Mouse (Mus musculus) G1E (cell line): ENCODE measurements around the gene Nrcam. TPM values are rescaled to one million over a fixed set of nuclear protein-coding genes. Genes with fewer than 3 reads are reported as not detected.

Experiments used
- ATAC-seq: 2 replicates; pipeline ENCODE4 v1.8.0; 2016; ENCODE audit warnings: mild to moderate bottlenecking; ENCODE audit not compliant: insufficient number of reproducible peaks, poor library complexity, low FRiP score, severe bottlenecking; ENCODE audit errors: extremely low read depth
- DNase-seq: peaks from one replicate; pipeline ENCODE4 v3.0.0; 2012; ENCODE audit warnings: low spot score
- H3K27me3 ChIP-seq: 2 replicates; pipeline ENCODE4 v1.6.1; 2012; ENCODE audit warnings: mild to moderate bottlenecking, low read length, inconsistent platforms; ENCODE audit not compliant: insufficient read depth
- H3K36me3 ChIP-seq: replicated peaks from 2 replicates; pipeline ENCODE3; 2012; ENCODE audit warnings: mild to moderate bottlenecking, inconsistent platforms
- H3K4me1 ChIP-seq: 2 replicates; pipeline ENCODE4 v1.6.1; 2012; ENCODE audit warnings: low read depth, low read length, inconsistent platforms, mixed read lengths; ENCODE audit not compliant: insufficient read depth
- H3K4me3 ChIP-seq: 2 replicates; pipeline ENCODE4 v1.5.1; 2012; ENCODE audit warnings: low read depth, mild to moderate bottlenecking, inconsistent platforms, low read length, moderate library complexity, mixed read lengths
- H3K9me3 ChIP-seq: replicated peaks from 2 replicates; pipeline ENCODE4 v1.6.1; 2012; ENCODE audit warnings: inconsistent platforms
- CTCF ChIP-seq: IDR thresholded peaks from 2 replicates; pipeline ENCODE4 v1.5.1; 2012; ENCODE audit warnings: low read depth, low read length, inconsistent platforms, mixed read lengths
- GATA1 ChIP-seq: IDR thresholded peaks from 2 replicates; pipeline ENCODE4 v1.6.1; 2012; ENCODE audit warnings: borderline replicate concordance, low read length, inconsistent platforms, mixed read lengths
- GATA2 ChIP-seq: IDR thresholded peaks from 2 replicates; pipeline ENCODE4 v1.6.1; 2012; ENCODE audit warnings: low read depth, low read length, inconsistent platforms, borderline replicate concordance
- POLR2AphosphoS5 ChIP-seq: IDR thresholded peaks from 2 replicates; pipeline ENCODE4 v1.6.1; 2012; ENCODE audit warnings: low read depth, low read length, inconsistent platforms; ENCODE audit not compliant: insufficient replicate concordance
- TAL1 ChIP-seq: conservative IDR thresholded peaks from 2 replicates; pipeline ENCODE4 v1.6.1; 2012; ENCODE audit warnings: low read depth, low read length, inconsistent platforms, mixed read lengths
- polyA plus RNA-seq: library from polyadenylated mRNA; stranded (reverse); fragments of >175 nt; gene quantifications from 2 replicates; pipeline ENCODE4 v1.2.3, GENCODE M21; 2012
- total RNA-seq, 2 experiments: library from RNA; stranded (forward) in 1 of 2; stranded (reverse) in 1 of 2; fragments of 200-1000 nt in 1 of 2; fragments of >200 nt in 1 of 2; fragmentation: Nextera tagmentation in 1 of 2; gene quantifications; 2 replicates each; pipeline ENCODE4 v1.2.3; 2014 to 2017

The Nrcam gene
- total and polyA plus RNA-seq, 3 experiments = 0.66 TPM; not detected in 2

DNA sequence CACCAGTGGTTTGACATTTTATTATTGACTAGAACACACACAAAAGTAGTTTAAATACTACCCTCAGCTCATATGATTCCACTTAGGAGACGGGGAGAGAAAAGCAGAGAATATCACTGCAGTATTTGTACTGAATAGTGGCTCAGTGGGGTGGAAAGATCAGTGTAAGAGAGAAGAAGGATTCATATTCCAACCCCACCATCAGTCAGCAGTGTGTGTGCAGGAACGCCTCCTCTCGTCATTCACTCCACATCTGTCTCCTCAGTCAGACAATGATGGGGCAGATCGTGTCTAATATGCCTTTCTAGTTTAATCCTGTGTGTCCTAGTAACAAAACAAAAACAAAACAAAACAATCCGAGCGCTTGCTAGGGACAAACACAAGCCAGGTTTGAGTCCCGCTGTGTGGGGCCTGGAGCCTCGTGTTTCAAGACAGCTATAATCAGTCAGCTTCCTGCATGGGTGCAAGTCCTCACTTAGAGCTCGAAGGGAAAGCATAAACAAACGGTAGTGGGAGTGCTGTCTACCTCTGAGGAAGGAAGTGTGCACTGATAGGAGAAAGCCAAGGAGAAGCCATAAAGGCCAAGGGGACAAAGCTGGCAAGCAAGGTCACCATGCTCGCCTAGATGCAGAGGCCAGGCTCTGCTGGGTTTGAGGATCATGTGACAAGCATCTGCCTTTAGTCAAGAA, 273.7 kb downstream of the Nrcam start:
- no peak for DNase-seq

DNA sequence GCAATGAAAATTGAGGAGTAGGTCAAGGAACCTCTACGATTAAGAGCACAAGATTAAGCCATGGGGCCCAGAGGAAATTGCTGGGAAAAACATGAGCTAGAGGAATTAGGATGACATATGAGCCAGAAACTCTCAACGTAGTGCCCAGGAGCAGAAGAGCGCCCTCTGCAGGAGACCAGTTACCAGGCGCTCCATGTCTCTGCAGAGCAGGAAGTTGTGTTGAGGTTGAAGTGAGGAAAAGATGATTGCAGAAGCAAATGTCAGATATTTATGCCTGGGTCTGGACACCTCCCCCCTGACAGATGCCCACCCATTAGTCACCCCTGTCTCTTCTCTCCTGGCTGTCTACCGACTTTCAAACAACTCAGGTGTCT, 274.3 kb downstream of the Nrcam start:
- Histone ChIP-seq H3K9me3 (peaks cover 22% of the 10 kb centered on the region), H3K4me3 (no peak overlapping the region), H3K27me3 (no peaks in the 10 kb centered on the region), H3K36me3 (no peaks in the 10 kb centered on the region), H3K4me1 (no peaks in the 10 kb centered on the region)
- DNase-seq (no peak), ATAC-seq (no peak)
- TF ChIP-seq GATA1 = no peak
- TF ChIP-seq GATA2 = no peak
- no peak for TF ChIP-seq CTCF

More for the DNA sequence above, 273.7 kb downstream of the Nrcam start:
- ATAC-seq = no peak
- H3K27me3 ChIP-seq = no peaks in the 10 kb centered on the region
- H3K4me3 ChIP-seq = no peak overlapping the region
- TF ChIP-seq TAL1 (no peak), GATA1 (no peak), GATA2 (no peak), CTCF (no peak), POLR2AphosphoS5 (no peak)
- no peaks in the 10 kb centered on the region for H3K4me1 ChIP-seq
- peaks cover 20% of the 10 kb centered on the region for H3K9me3 ChIP-seq
- H3K36me3 ChIP-seq = no peaks in the 10 kb centered on the region

DNA sequence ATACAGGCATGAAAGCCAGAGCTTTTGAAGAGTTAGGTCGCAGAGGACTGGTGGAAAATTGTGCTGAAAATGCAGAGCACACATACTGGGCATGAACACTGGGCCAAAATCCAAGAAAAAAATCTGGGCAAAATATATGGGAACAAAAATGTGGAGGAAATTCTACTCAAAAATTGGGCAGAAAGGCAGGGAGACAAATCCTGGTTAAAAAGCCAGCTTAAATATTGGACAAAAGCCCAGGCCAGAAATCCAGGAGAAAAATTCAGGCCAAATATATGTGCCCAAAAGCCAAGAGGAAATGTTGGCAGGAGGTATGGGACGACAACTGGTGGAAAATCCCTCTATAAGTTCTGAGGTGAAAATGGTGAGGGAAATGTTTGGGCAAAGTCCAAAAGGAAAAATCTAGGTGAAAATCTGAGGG, 288.3 kb downstream of the Nrcam start:
- DNase-seq = no peak
- Histone ChIP-seq H3K9me3 (peaks cover 4% of the 10 kb centered on the region; the same call in 1 of the 2 replicates), H3K27me3 (no peaks in the 10 kb centered on the region), H3K36me3 (no peaks in the 10 kb centered on the region), H3K4me3 (no peak overlapping the region), H3K4me1 (no peaks in the 10 kb centered on the region)
- TF ChIP-seq POLR2AphosphoS5 = no peak
- TF ChIP-seq CTCF = no peak
- no peak for TF ChIP-seq TAL1
- no peak for TF ChIP-seq GATA1
- TF ChIP-seq GATA2 = no peak
- no peak for ATAC-seq

DNA sequence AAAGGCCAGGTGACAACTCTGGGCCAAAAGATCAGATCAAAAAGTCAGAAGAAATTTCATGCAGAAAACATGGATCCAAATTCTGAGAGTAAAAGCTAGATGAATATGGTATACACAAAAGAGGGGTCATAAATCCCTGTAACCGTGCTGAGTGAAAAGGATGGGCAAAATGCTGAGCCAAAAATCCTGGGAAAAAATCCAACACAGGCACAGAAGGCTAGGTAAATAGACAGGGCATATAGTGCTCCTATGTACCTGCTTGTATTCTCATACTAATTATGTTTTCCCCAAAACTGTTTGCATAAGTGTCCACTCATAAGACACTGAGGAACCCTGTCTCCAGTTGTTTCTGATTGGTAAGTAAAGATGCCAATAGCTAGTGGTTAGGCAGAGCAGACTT, 288.8 kb downstream of the Nrcam start:
- Histone ChIP-seq H3K4me3 (no peak overlapping the region), H3K27me3 (no peaks in the 10 kb centered on the region), H3K9me3 (peaks cover 4% of the 10 kb centered on the region; the same call in 1 of the 2 replicates), H3K4me1 (no peaks in the 10 kb centered on the region), H3K36me3 (no peaks in the 10 kb centered on the region)
- no peak for TF ChIP-seq CTCF
- no peak for TF ChIP-seq GATA1
- no peak for TF ChIP-seq GATA2
- TF ChIP-seq TAL1 = no peak
- TF ChIP-seq POLR2AphosphoS5 = no peak
- ATAC-seq (no peak), DNase-seq (no peak)

DNA sequence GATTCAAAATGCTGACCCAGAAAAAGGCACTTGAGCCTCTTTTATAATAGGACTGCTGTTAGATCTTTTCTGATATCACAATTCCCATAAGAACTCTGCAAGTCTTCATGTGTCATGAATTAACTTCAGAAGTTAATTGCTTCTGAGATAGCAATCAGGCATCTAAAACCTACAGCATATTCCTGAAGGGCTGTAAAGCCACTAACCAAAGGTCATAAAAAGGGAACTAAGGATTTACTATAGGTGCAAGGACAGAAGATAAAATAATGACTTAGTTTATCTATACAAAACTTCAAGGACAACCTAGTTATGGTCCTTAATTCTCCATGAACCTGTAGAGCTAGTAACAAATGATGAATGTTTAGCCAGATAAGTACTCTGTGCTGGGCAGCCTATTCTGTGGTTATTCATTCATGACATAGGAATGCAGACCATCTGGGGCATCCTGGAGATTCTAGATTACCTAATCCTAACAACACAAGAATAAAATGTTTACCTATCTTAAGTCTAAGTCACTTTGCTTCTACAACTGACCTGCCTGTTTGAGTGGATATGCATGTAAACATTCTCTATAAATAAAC, 310.7 kb downstream of the Nrcam start:
- ATAC-seq (no peak), DNase-seq (no peak)
- Histone ChIP-seq H3K27me3 (no peaks in the 10 kb centered on the region), H3K36me3 (no peaks in the 10 kb centered on the region), H3K4me1 (no peaks in the 10 kb centered on the region), H3K9me3 (0 out of 2 replicates have a peak, but pooled peaks cover 2% of the 10 kb centered on the region), H3K4me3 (no peak overlapping the region)
- TF ChIP-seq POLR2AphosphoS5 (no peak), CTCF (no peak), GATA1 (no peak), GATA2 (no peak), TAL1 (no peak)

DNA sequence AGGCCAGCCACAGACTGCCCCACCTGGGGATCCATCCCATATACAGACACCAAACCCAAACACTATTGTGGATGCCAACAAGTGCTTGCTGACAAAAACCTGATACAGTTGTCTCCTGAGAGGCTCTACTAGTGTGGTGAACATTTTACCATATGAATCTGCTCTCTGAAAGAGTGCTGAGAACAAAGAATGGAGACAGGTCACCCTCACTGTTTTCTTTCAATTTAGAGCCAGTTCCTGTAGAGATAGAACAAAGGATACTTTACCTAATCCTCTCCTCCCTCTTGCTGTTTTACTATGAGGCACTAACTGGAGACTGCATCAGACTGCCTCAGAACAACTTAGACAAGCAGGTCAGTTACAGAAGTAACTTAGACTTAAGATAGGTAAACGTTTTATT, 311.9 kb downstream of the Nrcam start:
- Histone ChIP-seq H3K36me3 (no peaks in the 10 kb centered on the region), H3K4me3 (no peak overlapping the region), H3K4me1 (no peaks in the 10 kb centered on the region), H3K9me3 (peaks cover 4% of the 10 kb centered on the region; the same call in 1 of the 2 replicates), H3K27me3 (no peaks in the 10 kb centered on the region)
- ATAC-seq (no peak), DNase-seq (no peak)
- no peak for TF ChIP-seq CTCF
- TF ChIP-seq POLR2AphosphoS5 = no peak
- TF ChIP-seq TAL1 = no peak
- TF ChIP-seq GATA1 = no peak
- no peak for TF ChIP-seq GATA2

Other genes starting within 250 kb of the Nrcam start
- gene Dnajb9, start 118.6 kb upstream of the Nrcam start, total RNA-seq (2014; fragmentation: Nextera tagmentation) = 72.0 and 95.8 TPM in 2 replicates
- 27.5 and 30.5 TPM in 2 replicates for gene Dnajb9, start 118.6 kb upstream of the Nrcam start, total RNA-seq (2017)
- 4.9 and 6.2 TPM in 2 replicates for gene Dnajb9, start 118.6 kb upstream of the Nrcam start, polyA plus RNA-seq
- gene Pnpla8, start 107.5 kb upstream of the Nrcam start, total RNA-seq (2014; fragmentation: Nextera tagmentation) = 73.7 and 89.0 TPM in 2 replicates
- gene Pnpla8, start 107.5 kb upstream of the Nrcam start, total RNA-seq (2017) = 55.0 and 61.8 TPM in 2 replicates
- gene Pnpla8, start 107.5 kb upstream of the Nrcam start, polyA plus RNA-seq = 4.0 and 8.6 TPM in 2 replicates